Mouse (Mus musculus) mesoderm, embryonic 11.5 days (tissue): ENCODE results near the gene B3gnt9.

Experiments
- DNase-seq: peaks from one replicate; pipeline ENCODE4 v3.0.0-alpha.2; 2012; ENCODE audit warnings: low read depth, low spot score

Gene B3gnt9

GRCm38 (mm10) chr8:105217926-105218522, 36.9 kb downstream of the B3gnt9 start:
- DNase-seq = peak; percentile 63

DNA sequence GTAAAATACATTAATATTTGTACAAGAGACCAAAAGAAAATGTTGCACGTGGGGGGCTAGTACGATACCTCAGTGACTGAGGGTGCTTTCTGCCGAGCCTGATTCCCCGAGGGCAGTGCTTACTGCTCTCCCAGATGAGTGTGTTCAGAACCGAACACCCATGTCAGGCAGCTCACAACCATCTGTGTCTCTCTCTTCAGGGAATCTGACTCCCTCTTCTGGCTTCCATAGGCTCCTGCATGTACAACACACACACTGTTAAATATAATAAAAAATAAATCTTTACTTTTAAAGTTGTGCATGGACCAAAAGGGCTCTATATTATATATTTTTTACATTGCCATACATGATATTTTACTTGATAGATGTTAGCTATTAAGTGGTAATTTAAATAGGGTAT, 40.8 kb downstream of the B3gnt9 start:
- no peak for DNase-seq

DNA sequence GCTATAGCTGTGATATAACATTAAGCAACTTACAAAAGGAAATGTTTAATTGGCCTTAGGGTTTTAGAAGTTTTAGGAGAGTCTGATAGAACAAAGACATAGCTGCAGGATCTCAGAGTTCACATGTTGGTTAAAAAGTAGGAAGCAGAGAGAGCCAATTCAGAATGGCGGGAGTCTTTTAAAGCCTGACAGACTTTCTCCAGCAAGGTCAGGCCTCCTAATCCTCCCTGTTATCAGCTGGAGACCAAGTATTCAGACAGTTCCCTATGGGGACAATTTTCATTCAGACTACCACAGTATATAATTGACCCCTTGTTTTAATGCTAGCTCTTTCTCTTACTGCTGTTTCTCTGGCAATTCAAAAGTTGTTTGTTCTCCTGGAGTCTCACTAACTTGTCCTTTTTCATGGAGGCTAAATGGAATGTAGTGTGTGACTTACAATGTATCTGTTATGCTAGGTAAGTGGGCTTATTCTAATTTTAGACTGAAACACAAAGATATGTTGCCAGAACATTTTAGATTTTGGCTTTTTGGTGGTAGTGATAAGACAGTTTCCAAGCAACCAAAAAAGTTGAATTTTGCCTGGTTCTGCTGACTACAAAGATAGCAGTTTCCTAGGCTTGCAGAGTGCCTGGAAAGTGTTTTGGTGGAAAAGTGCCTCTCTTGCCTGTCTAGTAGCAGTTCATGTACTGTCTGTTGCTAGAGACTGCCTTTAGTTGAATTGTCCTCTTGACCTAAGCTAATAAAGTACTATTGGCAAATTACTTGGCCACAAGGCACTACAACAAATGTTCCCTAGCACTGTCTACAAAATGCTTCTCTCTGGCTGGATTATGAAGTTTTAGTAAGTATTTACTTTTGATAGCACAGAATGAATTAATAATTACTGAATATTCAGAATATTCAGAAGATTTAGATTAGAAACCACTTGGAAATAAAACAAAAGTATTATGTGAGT, 45.5 kb downstream of the B3gnt9 start:
- no peak for DNase-seq

DNA sequence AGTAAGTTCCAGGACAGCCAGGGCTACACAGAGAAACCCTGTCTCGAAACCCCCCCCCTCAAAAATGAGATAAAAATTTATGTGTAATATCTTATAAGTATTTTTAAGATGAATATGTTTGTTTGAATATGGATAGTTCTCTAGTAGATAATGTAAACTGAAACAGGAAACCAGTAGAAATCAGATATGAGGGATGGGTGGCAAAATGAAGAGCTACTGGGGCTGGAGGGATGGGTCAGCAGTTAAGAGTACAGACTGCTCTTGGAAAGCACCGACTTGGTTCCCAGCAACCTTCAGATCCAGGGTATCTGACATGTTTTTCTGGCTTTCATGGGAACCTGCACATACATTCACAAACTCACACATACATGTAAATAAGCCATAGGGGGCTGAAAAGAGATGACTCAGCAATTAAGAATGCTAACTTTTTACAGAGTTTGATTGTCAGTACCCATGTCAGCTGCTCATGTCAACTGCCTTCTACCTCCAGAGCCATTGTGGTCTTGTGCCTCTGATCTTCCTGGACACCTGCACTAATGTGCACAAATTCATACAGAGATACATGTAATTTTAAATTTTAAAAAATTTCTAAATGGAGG, 47.2 kb downstream of the B3gnt9 start:
- DNase-seq = no peak

DNA sequence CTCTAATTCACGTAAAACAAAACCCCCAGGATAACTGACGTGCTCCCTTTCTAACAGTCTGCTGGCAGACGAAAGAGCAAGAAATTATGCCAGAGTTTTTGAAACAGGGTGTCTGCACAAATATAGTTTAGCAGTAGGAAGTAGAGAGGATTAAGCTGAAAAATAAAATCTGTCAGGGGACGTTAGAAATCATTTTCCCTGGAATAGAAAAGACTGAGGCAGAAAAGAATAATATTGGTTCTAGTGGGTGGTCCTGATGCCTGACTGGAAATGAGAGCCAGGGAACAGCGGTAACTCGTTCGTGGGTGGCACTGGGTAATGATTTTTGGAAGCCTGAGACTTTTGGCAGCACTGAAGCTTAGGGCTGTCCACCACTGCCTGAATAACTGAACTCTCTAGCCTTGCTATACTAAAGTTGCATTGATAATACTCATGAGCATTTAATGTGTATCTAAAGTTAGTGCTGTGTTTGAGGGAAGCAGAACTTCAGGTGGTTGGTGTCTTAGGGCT, 48.1 kb downstream of the B3gnt9 start:
- no peak for DNase-seq

DNA sequence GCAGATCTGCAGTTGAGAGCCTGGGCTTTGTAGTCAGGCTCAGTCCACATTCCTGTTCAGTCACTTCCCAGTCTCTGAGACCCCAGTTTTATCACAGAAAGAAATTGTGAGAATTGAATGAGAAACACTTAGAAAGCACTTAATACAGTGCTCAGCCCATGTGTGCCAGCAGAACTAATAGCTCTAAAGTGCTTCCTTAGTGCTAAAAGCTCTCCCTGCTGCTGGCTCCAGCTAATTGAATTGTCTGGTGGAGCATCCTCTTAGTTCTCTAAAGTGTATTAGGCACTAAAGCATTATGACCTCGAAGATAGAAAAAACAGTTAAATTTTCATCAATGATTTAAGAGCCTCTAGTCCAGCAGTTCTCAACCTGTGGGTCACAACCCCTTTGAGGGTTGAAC, 49.2 kb downstream of the B3gnt9 start:
- no peak for DNase-seq
